Mouse (Mus musculus) lung, adult 2 months (tissue): ENCODE results near the gene Zfp85.
"Not testable (repeated sequence)": the region's sequence is repeated elsewhere in the genome, so short reads cannot be mapped to it uniquely, and the experiment has no call there.

Experiments
- CTCF ChIP-seq: fragments of 200-500 bp; IDR thresholded peaks from 2 replicates; pipeline ENCODE4 v1.5.1; 2011; ENCODE audit warnings: mild to moderate bottlenecking, low read length, control low read depth; ENCODE audit not compliant: insufficient read depth
- POLR2A ChIP-seq: fragments of 200-500 bp; IDR thresholded peaks from 2 replicates; pipeline ENCODE4 v1.6.1; 2011; ENCODE audit warnings: low read depth, mild to moderate bottlenecking, control low read depth, low read length, borderline replicate concordance; ENCODE audit errors: extremely low read depth

DNA sequence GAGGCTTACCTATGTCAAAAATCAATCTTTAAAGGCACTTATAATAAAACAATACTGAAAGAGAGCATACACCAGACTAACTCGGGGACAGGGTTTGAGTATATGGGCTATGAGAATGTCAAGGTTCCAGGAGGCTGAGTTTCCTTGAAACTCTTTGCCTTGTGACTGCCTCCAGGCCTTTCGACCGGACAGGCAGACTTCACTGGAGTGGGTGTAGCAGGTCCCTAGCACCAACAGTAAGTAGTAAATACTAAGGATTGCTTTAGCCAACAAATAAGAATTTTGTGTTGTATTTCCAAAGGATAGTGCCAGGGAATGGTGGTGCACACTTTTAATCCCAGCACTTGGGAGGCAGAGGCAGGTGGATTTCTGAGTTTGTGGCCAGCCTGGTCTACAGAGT is 44.1 kb upstream of the Zfp85 start:
- not testable (repeated sequence) for TF ChIP-seq CTCF, POLR2A
